Mouse (Mus musculus) retina, postnatal 1 day (tissue): Measurements from ENCODE around the gene Pold1.

ENCODE experiments used
- DNase-seq: peaks from one replicate; pipeline ENCODE4 v3.0.0-alpha.2; 2012

The Pold1 gene

DNA sequence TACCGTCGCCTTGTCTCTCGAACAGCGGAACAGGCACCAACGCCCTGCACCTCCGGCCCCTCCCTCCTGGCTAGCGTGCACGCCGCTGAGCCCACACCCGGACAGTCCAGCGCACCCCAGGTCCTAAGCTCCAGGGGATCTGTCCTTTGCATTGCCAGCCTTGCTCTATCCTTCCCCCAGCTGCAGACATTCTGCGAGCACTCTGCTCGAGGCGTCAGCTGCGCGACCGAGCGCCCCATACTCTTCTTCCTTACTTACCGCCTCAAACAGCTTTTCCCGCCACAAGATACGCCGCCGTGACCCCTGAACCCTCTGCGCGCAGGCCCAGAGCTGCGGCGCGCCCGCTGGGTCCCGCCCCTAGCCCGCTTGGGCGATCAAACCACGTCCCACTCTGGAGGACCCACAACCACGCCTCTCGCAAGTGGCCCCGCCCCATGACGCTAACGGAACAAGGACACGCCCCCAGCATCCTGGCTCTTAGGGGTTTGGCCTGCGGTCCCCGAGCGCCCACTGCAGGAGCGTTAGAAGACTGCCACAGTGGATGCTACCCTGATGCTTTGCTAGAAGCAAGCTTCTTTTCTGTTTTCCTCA, at the start of gene Pold1:
Gene Pold1 (minus strand): TSS at position 353 of the 591 bp plus-strand sequence.
- peak; percentile 99 for DNase-seq

DNA sequence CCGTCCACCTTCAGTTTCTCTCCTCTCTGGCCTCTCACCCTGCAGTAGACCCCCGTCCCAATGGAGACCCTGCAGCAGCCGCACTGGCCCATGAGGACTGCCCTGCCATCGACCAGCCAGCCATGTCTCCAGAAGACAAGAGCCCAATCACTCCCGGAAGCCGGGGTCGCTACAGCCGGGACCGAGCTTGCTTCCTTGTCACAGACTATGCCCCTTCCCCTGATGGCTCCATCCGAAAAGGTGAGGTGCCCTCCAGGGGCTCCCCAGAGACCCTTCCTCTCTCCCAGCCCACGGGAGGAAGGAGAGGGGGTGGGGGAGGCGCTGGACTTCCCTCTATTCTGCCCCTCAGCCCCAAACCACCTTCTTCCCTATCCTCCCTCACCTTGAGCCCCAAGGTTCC, 49.7 kb upstream of the Pold1 start:
- no peak for DNase-seq

DNA sequence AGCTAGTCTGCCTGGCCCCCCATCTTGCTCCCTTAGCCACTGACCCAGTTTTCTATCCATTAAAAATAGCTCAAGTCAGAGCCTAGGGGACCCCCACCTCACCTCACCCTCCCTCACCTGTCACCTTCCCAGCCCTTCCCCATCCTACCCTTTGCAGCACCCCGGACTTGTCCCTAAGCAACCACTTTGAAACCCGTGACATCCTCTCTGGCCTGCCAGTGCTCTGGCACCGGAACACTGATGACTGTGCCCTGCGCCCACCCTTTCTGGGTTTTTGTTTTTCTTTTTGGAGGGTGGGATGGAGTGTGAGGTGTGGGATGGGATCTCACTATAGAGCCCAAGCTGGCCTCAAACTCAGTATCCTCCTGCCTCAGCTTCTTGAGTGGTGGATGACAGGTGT, 49.0 kb upstream of the Pold1 start:
- DNase-seq, result no peak

DNA sequence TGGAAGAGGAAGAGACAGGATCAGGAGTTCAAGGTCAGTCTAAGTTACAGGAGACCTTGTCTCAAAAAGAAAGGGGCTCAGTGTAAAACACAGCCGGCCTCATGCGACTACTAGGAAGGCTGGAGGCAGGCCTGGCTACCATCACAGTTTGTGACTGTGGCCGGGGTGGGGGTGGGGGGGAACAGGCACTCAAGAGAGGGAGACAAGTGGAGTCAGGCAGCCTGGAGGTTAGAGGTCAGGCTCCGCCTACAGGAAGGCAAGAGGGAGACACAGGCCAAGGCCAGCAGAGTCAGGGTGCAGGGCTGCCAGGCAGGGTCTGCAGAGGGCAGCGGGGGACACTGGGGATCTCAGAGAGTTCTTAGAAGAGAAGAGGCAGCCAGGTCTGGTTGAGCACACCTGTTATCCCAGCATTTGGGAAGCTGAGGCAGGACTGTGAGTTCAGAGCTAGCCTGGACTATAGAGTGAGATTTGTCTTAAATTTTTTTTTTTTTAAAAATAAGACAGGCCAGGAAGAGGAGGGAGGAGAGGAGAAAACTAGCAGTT, 48.4 kb upstream of the Pold1 start:
- no peak for DNase-seq

DNA sequence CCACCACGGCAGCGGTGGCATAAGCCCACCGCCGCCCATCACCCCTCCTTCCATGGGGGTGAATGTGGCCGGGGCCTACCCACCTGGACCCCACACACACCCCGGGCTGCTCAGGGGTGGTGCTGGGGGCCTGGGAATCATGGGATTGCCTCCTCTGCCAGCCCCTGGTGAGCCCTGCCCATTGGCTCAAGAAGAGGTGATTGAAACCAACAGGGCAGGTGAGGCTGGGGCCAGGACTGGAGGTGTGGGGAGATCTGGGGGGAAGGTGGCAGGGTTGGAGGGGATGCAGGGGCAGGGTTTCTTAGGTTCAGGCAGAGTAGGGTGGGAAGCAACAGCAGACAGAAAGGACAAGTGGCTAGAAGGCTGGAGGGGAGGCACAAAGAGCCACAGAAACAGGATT, 47.4 kb upstream of the Pold1 start:
- no peak for DNase-seq

DNA sequence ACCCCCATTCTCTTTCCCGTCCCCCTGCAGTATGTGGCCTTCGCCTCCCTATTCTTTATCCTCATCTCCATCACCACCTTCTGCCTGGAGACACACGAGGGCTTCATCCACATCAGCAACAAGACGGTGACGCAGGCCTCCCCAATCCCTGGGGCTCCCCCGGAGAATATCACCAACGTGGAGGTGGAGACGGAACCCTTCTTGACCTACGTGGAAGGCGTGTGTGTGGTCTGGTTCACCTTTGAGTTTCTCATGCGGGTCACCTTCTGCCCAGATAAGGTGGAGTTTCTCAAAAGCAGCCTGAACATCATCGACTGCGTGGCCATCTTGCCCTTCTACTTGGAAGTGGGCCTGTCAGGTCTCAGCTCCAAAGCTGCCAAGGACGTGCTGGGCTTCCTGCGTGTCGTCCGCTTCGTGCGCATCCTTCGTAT, 46.5 kb upstream of the Pold1 start:
- DNase-seq, result no peak

DNA sequence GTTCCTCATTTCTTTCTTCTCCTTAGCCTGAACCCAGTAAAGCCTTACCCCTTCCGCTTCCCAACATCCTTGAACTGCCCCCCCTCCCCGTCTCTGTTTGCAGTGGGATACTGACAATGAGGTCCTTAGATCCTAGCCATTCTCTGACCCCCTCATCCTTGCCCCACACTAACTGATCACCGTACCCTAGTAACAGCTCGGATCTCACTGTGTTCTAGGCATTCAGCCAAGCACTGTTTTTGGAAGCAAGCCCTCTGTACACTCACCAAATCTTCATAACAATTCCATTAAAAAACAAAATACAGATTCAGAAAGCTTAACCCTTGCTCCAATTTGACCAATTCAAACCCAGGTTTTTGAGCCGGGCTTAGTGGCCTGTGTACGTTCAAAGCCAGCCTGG, 45.6 kb upstream of the Pold1 start:
- no peak for DNase-seq

DNA sequence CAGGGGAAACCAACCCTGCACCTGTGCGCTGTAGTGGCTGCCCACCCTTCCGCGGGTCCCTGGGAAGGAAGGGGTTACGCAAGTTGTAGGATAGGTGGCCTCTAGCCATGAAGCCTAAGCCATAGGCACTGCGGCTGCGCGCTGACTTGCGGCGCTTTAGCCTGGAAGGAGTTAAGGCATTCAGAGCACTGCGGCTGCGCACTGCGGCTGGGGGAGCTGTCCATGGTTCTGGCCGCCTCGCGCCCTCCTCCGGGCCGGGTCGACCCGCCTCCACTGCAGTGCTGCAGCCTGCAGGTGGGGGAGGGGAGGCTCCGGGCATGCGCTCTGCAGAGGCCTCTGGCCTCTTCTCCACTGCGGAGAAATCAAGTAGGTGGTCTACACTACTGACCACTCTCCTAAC, 45.1 kb upstream of the Pold1 start:
- peak; percentile 93 for DNase-seq

DNA sequence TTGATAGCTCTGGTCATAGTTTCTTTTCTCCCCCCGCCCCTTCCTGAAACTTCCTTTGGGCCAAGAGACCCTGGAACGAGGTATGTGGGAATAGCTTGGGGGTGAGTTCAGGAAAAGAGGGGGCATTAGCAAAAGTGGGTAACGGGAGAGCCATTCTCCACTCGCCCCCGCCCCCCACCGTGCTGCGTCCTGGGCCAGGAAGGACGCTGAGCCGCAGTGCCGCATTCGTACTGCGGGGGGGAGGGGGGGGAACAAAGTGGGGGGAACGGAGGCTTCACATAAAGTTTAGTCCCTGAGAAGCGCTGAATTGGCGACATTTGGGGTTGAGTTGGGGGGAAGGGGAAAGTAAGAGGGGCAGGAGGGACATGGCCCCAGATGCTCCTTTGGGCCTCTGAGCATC, 44.4 kb upstream of the Pold1 start:
- DNase-seq, result no peak

DNA sequence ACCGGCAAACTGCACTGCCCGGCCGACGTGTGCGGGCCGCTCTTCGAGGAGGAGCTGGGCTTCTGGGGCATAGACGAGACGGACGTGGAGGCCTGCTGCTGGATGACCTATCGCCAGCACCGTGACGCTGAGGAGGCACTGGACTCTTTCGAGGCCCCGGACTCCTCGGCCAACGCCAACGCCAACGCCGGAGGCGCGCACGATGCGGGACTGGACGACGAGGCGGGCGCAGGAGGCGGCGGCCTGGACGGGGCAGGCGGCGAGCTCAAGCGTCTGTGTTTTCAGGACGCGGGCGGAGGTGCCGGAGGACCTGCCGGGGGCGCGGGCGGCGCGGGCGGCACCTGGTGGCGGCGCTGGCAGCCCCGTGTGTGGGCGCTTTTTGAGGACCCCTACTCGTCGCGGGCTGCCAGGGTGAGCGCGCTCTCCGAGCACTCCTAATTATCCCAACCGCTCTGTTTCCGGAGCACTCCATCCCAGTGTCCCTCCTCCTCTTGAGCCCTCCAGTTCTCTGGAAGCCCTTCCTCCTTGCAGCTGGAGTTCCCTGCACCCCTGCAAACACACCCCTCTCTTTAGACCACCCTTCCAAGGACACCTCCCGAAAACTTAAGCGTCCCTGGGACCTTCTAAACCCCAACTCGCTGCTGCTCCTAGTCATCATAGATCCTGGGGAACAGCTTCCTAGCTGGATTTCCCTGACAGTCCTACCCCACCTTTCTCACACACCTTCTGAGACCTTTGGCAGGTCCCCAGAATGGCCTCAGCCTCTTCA, 42.9 kb upstream of the Pold1 start:
- no peak for DNase-seq

DNA sequence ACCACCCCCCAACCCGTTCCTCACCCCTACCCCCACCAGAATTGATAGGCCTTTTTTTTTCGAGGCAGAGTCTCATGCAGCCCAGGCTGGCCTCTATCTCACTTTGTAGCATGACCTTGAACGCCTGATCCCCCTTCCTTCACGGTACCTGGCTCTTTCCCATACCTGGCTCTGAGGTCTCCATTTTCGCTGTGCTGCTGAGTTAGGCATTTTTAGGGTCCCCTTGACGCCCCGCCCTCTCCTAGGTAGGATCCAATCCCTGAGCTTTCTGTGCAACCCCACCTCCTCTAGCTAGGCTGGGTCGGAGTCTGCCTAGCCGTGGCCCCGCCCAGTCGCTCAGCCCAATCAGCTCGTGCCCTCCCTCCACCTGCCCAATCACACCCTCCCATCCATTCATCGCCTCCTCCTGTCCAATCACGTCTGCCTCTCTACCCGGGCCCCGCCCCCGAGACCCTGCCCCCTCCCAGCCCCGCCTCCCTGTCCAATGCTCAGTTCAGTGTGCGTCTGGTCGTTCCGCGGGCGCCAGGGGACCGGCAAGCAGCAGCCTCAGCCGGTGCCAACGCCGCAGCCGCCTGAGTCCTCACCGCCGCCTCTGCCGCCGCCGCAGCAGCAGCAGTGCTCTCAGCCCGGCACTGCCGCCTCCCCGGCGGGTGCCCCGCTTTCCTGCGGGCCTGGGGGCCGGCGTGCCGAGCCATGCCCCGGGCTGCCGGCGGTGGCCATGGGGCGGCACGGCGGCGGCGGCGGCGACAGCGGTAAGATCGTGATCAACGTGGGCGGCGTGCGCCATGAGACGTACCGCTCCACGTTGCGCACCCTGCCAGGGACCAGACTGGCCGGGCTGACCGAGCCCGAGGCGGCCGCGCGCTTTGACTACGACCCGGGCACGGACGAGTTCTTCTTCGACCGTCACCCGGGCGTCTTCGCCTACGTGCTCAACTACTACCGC, 42.0 kb upstream of the Pold1 start, which contains the start of gene Kcnc3:
Gene Kcnc3 (plus strand): TSS at position 263 of the 946 bp plus-strand sequence.
- peak; percentile 98 for DNase-seq

DNA sequence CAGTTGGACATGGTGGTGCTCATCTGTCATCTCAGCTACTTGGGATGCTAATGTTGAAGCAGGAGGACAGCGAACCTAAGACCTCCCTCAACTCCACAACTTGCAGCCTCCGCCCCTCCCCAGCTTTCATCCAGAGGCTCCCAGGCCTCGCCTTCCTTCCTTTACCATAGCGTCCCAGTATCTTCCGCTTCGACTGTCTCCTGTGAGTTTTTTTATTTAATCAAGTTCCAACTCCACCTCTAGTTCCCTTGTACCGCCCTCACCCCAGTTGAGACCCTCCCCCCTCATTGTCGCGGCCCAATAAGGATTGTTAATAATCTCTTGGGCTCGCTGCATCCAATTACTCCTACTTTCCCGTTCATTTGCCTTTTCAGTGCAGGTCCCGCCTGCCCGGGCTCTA, 41.3 kb upstream of the Pold1 start:
- peak; percentile 50 for DNase-seq

DNA sequence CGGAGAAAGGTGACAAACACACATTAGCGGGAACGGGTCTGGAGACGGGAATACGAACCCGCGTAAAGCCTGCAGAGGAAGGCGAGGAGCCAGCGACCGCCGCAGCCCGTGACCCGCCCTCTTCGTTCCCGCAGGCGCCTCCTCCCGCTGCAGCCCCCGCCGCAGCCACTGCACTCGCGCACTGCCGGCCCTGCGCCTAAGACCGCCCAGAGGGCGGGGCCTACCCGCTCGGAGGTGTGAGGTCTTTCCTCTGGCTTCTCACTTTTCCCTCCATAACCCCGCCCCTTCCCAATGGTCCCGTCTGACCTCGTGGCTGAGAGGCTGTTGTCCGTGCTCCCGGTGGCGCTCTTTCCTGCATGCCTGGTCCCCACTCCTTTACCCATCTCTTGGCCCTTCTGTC, 40.5 kb upstream of the Pold1 start:
- DNase-seq, result peak; percentile 92

DNA sequence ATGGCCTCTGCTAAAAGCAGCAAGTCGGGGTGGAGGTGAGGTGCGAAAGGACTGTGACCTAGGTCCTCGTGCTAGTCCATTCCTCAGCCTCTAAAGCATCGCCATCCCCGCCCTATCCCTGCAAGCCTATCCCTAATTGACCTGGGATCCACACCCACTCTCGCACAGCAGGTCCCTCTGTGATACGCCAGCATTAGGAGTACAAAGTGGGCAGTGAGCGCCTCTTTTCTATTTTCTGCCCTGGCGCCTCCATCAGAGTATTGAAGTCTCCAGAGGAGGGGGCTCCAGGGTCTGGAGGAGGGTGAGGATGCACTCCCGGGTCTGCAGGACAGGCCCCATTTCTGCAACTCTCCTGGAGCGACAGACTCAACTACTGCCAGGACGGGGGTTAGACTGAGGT, 39.7 kb upstream of the Pold1 start:
- DNase-seq, result no peak

DNA sequence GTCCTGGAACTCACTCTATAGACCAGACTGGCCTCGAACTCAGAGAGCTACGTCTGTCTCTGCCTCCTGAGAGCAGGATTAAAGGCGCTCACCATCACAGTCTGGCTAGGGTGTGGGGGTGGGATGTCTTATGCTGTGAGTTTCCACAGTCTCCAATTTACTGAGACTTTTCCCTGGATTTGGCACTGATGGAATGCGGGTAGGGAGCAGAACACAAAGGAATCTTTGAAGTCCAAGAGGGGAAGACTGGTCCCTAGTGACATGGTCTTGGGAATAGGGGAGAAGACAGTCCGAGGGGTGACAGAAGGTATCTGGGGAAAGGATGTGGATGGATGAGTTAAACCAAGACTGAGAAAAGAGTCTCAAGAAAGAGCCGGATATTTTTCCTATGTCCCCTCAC, 39.0 kb upstream of the Pold1 start:
- no peak for DNase-seq

DNA sequence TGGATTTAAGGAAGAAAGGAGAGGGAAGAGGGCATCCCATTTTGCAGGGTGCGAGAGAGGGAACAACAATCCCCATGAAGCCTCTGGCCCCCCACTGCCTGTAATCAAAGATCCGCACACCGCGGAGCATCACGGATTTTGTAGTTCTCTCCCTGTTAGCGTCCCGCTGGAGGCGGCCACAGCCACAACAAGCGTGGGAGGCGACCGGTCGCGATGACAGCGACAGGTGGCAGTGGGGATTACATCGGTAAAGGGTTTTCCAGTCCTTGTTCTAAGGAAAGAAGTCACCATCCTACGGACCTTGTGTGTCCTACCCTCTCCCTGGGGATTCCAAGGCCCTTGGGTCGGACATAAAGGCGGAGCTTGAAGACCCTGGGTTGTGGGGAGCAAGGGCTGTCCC, 38.3 kb upstream of the Pold1 start:
- peak; percentile 91 for DNase-seq

DNA sequence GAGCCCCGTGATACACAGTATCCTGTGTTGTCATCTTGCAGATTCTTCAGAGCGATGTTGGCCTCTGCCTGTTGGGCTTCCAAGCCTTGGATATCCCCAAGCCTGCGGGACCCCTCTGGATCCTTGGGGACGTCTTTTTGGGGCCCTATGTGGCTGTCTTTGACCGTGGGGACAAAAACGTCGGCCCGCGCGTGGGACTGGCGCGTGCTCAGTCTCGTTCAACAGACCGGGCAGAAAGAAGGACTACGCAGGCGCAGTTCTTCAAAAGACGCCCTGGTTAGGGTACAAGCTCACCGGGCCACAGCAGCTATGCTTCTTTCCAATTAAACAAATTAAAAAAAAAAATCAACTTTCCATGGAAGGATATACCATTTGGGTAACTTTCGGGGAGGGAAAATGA, 37.9 kb upstream of the Pold1 start:
- peak; percentile 83 for DNase-seq

DNA sequence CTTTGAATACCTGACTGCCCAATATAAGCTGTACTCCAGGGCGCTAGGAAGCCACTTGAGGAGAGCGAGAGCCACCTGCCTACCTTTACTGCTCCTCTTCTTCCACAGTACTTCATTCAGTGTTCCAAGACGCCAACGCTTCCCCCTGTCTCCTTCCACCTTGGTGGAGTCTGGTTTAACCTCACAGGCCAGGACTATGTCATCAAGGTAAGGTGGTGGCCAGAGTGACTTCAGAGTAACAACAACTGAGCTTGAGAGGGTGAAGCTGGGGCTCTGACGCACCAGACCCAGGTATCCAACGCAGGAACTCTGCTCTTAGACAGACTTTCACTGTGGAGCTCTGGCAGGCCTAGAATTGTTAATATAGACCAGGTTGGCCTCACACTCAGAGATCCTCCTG, 37.0 kb upstream of the Pold1 start:
- no peak for DNase-seq

DNA sequence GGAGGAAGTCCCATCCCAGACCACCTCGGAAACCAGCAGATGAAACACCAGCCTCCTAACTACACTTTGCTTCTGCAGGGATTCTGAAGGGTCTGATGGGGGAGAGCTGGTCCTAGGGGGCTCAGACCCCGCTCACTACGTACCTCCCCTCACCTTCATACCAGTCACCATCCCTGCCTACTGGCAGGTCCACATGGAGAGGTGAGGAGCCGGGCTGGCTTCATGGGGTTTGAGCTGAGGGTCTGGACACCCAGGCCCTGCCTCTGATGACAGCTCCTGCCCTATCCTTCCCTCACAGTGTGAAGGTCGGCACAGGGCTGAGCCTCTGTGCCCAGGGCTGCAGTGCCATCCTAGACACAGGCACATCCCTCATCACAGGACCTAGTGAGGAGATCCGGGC, 36.3 kb upstream of the Pold1 start:
- no peak for DNase-seq

DNA sequence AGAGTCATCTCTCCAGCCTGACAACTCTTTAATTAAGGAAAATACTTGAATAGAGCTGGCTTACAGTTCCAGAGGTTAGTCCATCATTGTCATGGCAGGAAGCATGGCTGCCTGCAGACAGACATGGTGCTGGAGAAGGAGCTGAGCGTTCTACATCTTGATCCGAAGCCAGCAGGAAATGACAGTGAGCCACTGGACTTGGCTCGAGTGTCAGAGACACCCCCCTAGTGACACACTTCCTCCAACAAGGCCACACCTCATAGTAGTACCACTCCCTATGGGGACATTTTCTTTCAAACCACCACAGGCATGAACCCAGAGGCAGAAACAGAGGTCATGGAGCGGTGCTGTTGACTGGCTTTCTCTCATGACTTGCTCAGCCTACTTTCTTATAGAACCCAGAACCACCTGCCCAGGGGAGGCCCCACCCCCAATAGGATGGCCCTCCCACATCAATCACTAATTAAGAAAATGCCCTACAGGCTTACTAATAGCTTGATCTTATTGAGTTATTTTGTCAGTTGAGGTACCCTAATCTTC, 35.7 kb upstream of the Pold1 start:
- no peak for DNase-seq

DNA sequence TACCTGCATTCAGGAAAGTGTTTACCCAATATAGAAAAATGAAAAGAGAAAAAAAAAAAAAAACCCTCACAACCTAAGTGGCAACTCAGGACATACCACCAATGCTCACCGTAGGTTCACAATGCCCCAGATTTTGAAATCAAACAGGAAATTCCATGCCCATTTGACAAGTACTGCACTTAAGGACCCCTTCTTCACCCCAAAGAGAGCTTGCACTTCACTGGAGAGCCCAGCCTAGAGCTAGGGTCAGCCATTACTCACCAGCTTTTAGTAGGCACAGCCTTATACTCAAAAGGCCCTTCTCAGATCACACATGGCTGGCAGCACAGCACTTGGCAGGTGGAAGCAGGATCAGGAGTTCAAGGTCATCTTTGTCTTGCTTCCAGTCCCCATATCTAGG, 34.5 kb upstream of the Pold1 start:
- no peak for DNase-seq

DNA sequence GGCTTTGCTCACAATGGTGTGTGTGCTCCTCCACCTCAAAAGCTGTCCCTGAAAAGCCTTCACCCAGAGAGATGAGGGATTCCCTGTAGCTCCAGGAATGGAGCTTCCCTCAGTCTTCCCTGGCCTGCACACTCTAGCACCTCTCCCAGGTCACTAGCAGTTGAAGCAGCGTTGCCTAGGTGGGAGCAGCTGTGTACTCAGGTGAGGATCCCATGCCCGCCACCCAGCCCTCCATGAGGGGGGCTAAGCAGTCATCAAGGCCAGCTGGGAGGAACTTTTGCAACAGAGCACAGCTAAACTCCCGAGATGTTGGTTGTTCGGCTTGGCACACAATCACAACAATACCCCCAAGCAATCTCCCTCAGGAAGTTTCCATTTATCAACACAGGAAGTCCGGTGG, 34.1 kb upstream of the Pold1 start:
- no peak for DNase-seq

DNA sequence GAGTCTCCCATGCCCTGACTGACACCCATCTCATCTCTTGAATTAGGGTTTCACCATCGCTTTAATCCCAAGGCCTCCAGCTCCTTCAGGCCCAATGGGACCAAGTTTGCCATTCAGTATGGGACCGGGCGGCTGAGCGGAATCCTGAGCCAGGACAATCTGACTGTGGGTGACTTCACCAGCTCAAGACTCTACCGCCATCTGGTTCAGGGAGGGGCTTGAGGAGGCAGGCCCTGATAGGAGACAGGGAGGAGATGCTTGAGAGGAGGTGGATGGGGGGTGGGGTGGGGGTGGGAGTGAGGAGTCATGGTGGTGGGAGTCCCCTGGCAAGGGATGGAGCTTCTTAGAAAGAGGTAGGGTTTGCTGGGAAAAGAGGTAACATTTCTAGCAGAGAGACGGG, 33.0 kb upstream of the Pold1 start:
- no peak for DNase-seq
